Mouse (Mus musculus) cerebellum, postnatal 10 days (tissue): ENCODE measurements around the gene Fam69b.
A peak's percentile ranks its signal among the peaks of the same experiment; 100 is the strongest.

Experiments
- DNase-seq, 2 experiments: peaks; one replicate each; pipeline ENCODE4 v3.0.0; 2021; ENCODE audit warnings: mixed read lengths in 2 of 2

Gene Fam69b

DNA sequence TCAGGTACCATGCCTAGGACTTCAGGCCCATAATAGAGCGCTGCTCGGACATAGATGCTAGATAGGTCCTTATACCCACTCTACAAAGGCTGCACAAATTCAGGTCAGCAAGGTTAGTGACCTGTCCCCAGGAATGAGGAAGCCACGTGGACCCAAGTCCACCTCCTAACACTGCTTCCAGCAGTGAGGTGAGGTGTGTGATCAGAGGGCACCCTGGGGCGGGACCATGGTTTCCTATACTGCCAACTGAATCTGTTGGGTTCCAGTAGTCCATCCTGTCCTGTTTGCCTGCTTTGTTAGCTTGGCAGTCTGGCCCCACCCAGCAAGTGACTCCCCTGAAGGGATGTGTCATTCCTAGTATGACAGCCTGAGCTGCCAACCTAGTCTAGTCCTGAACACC, 28.3 kb upstream of the Fam69b start:
- DNase-seq, result no peak

DNA sequence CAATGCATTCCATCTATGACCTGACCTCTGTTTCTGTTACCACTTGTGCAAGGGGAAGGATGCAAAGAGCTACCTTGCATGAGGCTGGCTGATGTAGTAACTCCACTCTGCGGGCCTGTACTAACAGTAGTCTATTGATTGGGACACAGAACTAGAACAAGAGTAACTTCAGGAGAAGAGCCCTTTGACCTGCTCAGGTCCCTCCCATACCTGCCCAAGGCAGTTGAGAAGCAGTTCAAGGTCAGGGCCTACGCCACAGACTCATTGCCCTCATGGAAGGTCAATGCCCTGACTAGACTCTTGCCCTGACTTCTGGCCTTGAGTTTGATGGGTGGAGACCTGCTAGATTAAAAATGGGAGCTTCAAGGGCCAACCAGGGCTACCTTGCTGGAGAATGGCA, 27.6 kb upstream of the Fam69b start:
- no peak for DNase-seq

DNA sequence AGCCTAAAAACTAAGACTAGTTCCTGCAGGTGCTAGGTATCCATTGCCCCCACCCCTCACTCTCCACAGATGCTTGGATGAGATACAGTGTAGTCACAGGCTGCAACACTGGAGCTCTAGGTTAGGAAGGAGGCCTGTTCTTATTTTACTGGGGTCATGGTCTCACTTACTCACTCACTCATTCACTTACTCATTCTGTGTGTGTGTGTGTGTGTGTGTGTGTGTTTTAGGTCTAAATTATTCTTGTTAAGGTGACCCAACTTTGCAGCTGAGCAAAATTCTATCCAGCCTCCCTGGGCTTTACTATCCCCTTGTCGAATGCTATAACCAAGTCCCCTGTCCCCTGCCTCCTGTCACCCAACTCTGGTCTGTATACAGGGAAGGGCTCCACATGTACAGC, 26.7 kb upstream of the Fam69b start:
- DNase-seq, result no peak

DNA sequence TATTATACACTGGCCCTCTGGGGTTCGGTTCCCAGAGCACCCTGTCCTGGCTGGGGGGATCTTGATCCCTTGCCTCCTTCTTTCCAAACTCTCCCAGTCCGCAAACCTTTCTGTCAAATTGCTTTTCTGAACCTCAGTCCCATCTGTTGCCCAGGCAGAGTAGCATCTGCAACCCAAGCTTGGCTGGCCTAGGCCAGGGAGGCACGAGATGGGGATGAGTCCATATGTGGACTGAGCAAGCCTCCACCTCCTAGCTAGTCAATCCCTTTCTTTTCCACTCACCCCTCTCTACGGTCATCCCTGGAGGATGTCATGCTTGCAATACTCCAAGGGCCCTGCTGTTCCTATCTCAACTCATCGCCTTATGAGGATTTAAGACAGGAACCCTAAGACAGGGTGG, 25.6 kb upstream of the Fam69b start:
- DNase-seq, result no peak

DNA sequence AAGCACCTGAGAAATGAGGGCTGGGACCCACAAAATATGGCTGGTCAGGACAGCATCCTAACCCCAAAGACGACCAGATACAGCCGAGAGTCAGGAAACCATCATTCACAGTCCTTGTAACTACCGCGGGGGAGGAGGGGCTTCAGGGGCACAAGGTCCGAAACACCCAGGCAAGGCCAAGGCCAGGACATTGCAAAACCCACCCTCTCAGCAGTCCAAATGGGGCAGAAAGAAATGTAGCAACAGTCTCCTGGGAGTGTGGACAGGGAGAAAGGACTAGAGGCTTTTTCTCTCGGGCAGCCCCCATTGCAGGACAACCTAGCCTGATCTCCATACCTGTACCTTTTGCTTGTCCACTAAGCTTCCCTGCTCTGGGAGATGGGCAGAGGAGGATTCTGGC, 25.1 kb upstream of the Fam69b start:
- no peak for DNase-seq

DNA sequence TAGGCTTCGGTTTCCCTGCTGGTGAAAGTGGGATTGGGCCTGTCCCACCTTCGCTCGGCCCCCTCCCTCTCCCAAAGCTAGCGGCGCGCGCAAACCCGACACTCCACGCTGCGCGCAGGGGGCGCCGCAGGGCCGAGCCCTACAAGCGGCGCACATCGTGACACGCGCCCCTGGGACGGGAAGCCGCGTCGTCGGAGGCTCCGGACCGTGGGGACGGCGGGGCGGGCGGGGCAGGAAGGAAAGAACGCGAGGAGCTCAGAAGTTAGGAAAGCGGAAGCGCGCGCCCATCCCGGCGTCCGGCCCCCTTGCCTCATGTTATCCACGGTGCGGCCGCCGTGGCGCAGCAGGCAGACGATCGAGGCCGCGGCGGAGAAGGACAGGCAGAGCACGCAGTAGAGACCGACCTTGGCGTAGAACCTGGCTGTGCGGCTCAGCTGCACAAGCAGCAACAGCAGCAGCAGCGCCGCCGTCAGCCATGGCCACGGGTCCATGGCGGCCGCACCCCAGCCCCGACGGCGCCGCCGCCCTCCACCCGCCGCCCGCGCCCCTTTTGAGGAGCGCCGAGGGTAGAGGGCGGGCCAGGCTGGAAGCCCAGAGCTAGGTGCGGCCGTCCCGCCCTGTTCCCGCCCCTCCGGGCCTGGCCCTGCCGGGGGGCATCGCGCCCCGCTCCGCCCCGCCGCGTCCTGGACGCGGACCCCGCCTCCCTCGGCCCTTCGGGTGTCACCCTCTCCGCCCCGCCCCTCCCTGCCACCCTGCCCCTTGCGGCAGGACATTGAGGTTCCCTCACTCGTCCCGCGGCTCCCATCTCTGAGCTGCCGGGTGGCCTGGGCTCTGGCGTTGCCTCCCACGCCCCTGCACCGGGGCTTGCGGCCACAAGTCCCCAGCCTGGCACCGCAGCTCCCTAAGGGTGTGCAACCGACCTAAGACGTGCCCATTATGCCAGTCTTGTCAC, 24.3 kb upstream of the Fam69b start, which contains the start of gene Agpat2:
Agpat2 (minus strand) TSS at position 698 of the 952 bp plus-strand sequence.
- DNase-seq, result peak; percentile 51 to 58

DNA sequence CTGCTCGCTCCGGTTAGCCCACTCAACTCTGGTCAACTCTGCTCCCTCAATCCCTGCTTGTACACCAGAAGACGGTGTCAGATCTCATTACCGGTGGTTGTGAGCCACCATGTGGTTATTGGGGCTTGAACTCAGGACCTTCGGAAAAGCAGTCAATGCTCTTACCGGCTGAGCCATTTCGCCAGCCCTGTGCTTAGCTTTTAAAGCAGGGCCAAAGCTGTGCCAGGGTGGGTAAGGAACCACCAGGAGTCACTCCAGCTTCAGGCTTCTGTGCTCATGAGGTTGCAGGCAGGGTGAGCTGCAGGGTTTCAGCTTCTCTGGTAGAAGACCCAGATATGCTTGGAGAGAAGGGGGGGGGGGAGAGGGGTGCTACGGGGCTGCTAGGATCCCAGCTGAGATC, 22.9 kb upstream of the Fam69b start:
- no peak for DNase-seq

DNA sequence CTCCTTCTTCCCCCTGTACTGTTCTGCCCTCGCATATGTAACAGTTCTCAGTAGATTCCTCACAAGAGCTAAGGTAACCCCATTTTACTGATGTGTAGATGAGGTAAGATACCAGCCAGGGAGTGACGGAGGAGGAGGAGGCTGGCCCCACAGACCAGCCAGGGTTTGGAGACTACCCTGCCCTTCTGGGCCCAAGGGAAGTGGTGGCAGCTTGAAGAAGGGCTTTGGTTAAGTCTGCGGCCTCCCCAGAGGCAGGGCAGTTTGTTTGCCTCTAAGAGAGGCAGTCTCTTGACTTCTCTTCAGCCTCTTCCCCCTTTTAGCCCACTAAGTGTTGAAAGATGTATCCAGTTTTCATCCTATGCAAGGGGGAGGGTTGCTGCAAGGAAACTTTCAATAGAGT, 21.7 kb upstream of the Fam69b start:
- no peak for DNase-seq

DNA sequence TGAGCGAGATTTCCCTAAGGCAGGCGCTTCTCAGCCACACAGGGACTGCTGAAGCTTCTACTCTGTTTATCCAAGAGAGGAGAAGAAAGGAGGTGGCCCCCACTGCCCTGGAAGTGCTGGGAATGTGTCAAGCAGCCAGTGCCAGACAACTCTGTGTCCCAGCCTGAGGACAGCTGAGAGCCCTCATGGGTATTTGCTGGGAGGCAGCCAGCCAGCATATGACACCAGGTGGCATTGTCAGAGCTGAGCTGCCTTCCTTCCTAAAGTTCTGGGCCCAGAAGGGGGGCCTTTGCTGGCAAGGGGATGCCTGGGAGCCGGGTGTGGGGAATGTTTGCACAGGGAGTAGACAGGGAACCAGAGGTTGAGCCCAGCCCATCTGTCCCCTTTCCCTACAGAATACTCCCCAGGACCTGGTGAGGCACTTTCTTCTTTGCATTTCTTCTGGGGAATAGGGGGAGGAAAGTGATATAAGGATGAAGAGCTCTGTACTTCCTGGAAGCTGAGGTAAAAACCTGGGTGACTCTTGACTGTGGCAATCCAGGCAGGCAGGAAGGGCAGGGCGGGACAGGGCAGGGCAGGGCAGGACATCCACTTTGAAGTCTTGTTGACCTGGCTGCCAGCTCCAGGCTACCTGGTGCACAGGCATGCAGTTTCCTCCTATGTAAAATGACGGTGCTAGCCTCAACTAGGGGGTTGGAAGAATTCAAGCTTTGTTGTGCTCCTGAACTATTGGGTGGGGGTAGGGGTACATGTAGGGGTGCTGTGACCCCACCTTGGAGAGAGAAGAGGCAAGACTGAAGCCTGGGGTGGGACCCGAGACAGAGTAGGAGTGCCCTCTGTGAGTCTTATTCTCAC, 21.0 kb upstream of the Fam69b start:
- no peak for DNase-seq

DNA sequence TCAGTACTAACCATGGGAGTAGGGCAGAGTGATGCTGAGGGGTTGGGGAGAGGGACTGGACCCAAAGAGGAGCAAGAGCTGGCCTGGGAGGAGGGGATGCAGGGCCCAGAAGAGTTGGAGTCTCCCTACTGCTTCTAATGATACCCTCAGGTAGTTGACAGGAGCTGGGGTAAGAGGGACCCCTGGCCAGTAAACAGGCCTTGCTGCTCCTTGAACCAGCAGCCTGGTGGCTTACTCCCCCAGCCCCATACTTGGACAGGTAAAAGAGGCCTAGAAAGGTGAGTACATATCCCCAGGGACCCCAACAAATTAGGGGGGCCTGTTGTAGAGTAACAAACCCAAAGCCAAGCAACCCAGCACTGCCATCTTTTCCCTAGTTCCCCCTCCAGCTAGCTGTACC, 19.5 kb upstream of the Fam69b start:
- no peak for DNase-seq

DNA sequence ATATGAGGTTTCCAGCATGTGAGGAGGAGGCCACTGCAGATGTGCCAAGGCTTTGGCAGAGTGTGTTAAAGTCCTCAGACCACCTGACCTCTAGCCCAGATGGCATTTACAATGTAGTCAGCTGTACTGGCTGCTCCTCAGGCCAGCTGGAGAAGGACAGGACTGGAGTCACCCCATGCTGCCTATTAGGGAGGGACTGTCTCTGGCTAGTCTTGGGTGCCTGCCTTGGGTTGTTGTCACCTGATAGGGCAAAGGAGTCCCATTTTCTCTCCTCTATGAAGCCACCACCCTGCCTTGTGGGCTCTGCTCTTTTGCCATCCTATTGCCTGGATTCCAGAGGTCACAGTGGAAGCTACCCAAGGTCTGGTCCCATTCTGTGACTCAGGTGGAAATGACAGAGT, 19.0 kb upstream of the Fam69b start:
- DNase-seq, result no peak

DNA sequence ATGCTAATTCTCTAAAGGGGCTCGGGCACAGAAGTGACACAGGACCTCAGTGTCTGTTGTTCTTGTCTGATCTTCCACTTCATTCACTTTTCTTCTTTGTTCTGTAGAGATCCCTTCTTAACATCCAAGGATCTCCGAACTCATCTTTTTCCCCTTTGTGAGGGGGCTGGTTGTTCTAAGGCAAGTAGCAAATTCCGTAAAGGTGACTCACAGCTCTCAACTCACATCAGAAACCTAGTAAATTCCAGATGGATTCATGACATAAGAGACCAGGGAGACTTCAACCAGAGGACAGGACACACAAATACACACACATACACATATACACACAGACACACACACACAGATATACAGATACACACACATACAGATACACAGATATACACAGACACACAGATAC, 17.7 kb upstream of the Fam69b start:
- no peak for DNase-seq

DNA sequence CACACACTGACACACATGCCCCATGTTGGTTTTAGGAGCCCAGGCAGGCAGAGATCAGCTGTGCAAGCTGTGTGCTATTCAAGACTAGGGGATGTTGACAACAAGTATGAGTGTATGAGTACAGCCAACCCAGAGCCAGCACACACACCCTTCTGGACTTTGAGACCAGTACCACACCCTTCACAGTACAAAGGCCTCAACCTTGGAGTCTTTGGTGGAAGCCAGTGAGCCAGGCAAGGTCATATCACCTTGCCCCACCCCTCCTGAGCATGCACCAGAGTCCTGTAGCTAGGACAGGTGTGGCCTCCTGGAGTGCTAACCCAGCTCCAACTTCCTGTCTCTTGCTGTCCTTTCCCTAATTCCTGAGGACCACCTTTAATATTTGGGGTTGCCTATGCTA, 17.2 kb upstream of the Fam69b start:
- DNase-seq, result no peak

DNA sequence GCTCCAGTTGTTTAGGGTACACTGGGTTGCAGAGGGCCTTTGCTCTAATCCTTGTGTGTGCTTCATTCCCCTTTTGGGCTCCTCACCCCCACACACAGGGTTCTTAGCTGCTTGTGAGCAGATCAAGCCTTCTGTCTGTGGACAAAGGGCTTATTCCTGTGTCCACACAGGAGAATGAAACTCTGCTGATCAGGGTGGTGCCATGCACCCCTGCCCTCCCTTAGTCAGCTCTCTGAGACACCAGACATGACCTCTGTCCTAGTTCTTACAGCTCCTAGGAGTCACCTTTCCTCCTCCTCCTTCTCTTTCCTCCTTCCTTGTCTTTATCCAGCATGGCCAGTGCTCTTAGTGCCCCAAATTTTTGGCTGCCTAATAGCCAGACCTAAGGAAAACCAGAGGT, 16.4 kb upstream of the Fam69b start:
- no peak for DNase-seq

DNA sequence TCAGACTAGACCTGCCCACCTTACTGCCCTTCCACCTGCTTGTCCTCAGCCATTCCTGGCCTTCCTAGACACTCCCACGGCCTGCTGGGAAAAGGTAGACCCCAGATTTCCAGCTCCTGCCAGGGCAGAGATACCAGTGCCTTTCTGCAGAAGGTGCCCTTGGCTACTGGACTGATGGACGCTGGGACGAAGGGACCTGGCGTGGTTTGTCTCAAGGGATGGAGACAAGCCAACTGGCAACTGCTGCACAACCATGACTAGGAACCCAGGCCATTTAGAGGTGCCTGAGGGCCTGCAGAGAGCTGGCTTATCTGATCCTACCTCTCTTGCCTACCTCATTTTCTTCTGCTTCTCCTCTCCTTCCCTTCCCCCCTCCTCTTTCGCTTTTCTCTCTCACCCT, 13.4 kb upstream of the Fam69b start:
- no peak for DNase-seq

DNA sequence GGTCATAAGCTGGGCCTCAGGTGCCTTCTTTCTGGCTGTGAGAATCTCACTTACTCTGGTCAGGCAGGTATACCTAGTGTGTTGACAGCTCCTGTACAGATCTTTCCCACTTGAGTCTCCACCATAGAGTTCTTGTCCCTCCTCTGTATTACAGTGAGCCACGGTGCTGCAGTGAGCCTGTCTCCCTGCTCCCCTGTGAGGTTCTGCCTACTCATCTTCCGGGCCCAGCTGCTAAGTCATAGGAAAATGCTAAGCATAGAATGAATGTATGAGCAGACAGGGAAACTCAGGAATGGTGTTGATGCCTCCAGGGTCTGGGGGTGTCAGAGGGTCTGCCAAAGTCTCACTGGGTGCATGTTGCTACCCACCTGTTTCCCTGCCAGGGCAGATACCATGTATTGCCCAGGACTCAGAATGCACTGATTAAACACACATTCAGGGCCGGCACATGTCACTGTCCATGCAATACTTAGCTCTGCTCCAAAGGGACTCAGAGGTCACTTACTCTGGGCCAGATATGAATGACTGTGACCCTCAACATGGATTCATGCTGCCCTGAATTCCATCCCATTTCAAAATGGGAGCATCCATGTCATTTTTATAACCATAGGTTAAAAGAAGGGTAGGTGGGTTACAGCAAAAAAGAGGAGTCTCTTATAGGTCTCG, 12.7 kb upstream of the Fam69b start:
- no peak for DNase-seq

DNA sequence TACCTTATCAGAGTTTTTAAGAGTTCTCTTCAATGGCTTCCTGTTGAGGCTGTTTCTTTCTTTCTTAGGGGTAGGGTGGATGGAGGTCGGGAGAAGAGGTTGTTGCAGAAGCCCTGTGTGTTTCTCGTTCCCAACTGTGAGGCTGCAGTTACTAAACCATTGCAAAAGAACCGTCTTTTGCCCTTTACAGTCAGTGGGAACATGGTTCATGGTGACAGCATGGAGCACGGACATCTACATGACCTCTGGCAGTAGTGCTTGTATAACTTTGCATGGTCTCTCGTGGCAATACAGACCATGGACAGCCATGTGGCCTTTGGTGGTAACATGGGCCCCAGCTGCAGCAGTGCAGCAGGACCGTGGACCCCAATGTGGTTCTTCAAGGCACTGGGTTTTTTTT, 10.9 kb upstream of the Fam69b start:
- DNase-seq, result no peak

DNA sequence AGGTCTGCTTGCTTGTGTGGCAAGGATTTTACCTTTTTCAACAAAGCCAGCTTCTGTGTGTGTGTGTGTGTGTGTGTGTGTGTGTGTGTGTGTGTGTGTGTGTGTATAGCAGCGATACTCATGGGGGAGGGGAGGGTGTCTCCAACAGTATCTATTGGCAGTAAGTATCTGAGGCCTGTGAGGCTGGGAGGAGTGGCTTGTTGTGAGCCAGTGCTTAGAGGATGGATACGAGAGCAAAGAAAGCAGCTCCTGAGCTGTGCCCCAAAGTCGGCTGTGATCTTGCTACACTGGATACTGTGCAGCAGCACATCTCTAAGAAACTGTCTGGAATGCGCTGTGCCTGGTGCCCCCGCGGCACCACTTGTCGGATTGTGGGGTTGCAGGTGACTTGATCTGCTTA, 10.3 kb upstream of the Fam69b start:
- no peak for DNase-seq

DNA sequence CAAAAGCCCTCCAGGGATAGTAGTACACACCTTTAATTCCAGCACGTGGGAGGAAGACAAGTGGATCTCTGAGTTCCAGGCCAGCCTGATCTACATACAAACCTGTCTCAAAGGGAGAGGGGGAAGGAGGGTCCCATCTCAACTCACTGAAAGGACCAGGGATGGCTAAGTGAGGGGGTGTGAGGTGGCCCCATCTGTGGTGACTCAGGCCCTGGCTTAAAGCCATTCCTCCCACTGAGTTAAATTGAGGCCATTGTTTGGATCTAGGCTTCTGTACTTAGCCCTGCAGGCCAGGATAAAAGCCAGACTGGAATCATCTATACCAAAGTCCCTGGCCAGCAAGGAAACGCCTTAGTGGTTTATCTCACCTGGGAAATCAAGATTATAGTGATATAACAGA, 7.0 kb upstream of the Fam69b start:
- DNase-seq, result peak in 1 of 2 experiments; percentile 19

DNA sequence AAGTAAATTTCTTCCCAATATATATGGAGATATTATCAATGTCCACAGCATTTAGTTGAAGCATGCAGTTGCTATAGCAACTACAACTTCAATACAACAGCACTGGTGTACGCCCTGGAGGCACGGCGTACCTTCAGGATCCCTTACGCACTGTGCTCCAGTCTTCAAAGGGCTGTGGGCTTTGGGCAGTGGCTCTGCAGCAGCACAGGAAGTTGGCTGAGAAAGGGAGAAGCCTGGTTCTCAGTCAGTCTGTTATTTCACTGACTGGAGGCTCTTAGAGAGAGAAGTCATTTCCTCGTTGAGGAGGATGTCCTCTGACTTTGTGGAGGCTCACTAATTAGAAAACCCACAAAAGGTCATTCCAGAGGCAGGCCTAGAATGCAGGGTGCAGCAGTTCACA, 5.3 kb upstream of the Fam69b start:
- no peak for DNase-seq

DNA sequence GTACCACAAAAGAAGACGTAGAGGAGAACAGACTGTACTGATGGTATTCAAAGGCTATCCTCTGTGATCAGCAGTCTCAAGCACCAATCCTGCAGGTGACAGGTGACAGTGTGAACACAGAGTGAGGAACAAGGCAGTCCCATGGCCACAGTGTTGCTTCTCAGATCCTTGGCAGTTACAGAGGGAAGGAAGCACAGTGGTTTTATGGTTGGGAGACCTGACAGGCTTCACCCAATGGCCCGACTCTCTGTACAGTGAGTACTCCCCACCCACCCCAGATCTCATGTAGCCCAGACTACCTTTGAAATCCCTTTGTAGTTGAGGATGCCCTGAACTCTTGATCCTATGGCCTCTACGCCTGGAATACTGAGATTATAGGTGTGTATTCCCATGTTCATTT, 2.8 kb upstream of the Fam69b start:
- no peak for DNase-seq

DNA sequence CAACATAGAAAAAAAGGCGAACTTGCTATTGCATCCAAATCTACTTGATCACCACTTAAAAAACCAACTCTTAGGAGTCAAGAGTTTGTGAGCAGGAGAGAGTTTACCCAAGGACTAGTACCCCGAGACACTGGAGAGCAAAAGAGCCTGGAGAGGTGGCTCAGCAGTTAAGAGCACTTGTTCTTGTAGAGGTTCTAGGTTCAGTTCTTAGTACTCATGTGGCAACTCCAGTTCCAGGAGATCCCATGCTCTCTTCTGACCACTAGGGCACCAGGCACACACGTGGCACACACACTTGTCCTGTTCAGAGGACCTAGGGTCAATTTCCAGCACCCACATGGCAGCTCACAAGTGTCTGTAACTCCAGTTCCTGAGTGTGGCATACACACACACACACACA, 2.2 kb upstream of the Fam69b start:
- no peak for DNase-seq

DNA sequence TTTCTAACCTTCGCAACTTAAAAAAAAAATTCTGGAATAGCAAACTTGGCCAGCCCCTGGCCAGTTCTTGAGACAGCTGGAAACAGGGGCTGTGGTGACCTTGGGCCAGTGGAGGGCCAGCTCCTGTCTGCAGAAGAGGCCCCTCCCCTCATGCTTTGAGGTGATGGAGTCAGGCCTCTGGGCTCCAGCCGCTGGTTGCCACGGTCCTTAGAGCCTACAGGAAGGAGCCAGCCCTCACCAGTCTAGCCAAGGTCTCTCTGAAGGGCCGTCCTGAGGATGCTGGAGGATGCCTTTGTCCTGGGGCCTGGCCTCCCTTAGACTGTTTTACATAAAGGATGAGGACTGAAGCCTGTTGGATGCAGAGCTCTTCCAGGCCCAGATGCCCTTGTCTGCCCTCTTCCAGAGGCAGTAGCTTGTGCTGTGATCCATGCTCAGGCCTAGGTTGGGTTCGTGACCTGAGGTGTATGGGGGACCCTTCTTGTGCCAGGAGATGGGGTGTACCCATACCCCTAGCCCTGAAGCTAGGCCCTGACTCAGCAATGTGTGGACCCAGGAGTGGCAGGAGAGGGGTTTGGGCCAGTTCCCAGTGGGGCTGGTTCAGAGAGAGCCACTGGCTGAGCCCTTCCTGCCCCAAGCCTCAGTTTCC, 658 bp downstream of the Fam69b start:
- DNase-seq, result peak; percentile 35 to 57
